Mouse (Mus musculus): ENCODE data around the gene Slc47a2.

The Slc47a2 gene

GRCm38 (mm10) chr11:61283414-61284049, 59.1 kb downstream of the Slc47a2 start:
- no peak for DNase-seq (ENCODE audit: low read depth, low spot score)

GRCm38 (mm10) chr11:61278445-61279077, 64.1 kb downstream of the Slc47a2 start:
- no peak for DNase-seq (ENCODE audit: low read depth, low spot score)

- no peak for DNase-seq (ENCODE audit: low read depth, low spot score)
These were observed 64.7 kb downstream of the Slc47a2 start for GRCm38 (mm10) chr11:61277937-61278336.

- no peak for DNase-seq (ENCODE audit: low read depth, low spot score)
These were observed 66.2 kb downstream of the Slc47a2 start for GRCm38 (mm10) chr11:61276482-61276881.

GRCm38 (mm10) chr11:61275106-61275505, 67.6 kb downstream of the Slc47a2 start:
- DNase-seq (ENCODE audit: low read depth, low spot score): no peak

GRCm38 (mm10) chr11:61274421-61274820, 68.2 kb downstream of the Slc47a2 start:
- DNase-seq (ENCODE audit: low read depth, low spot score): no peak

GRCm38 (mm10) chr11:61273928-61274327, 68.7 kb downstream of the Slc47a2 start:
- no peak for DNase-seq (ENCODE audit: low read depth, low spot score)

GRCm38 (mm10) chr11:61271612-61272011, 71.0 kb downstream of the Slc47a2 start:
- no peak for DNase-seq (ENCODE audit: low read depth, low spot score)

- no peak for DNase-seq (ENCODE audit: low read depth, low spot score)
These were observed 72.3 kb downstream of the Slc47a2 start for GRCm38 (mm10) chr11:61270406-61270805.

- no peak for DNase-seq (ENCODE audit: low read depth, low spot score)
These were observed 73.9 kb downstream of the Slc47a2 start for GRCm38 (mm10) chr11:61268626-61269349.

GRCm38 (mm10) chr11:61266551-61267533, 75.8 kb downstream of the Slc47a2 start, which contains the start of gene Aldh3a2:
Gene Aldh3a2, minus strand, starts transcription at chr11:61267464.
- peak; percentile 92 for DNase-seq (ENCODE audit: low read depth, low spot score)

GRCm38 (mm10) chr11:61263841-61264240, 78.8 kb downstream of the Slc47a2 start:
- no peak for DNase-seq (ENCODE audit: low read depth, low spot score)

- DNase-seq (ENCODE audit: low read depth, low spot score): no peak
These were observed 80.1 kb downstream of the Slc47a2 start for GRCm38 (mm10) chr11:61262516-61262915.

GRCm38 (mm10) chr11:61259106-61259505, 83.6 kb downstream of the Slc47a2 start:
- DNase-seq (ENCODE audit: low read depth, low spot score): no peak

GRCm38 (mm10) chr11:61252807-61253206, 89.9 kb downstream of the Slc47a2 start:
- no peak for DNase-seq (ENCODE audit: low read depth, low spot score)

- no peak for DNase-seq (ENCODE audit: low read depth, low spot score)
These were observed 90.9 kb downstream of the Slc47a2 start for GRCm38 (mm10) chr11:61251741-61252140.

Data from skeletal muscle tissue, adult 2 months (tissue).